Comparison of ENCODE assay signal across 16 mouse cellular contexts in genomic region chr5:144529123-144529522, GRCm38 (mm10). TPM values are rescaled to one million over a fixed set of nuclear protein-coding genes. Genes with fewer than 3 reads are reported as not detected.
"Had no signal": no experiment of that assay in that cellular context is flagged by ENCODE, and none has a peak within 500 bp of the region (broad histone marks: within the 10 kb centered on the region; RNA-seq: fewer than 3 reads in every experiment).

No protein-coding gene starts in this region.

- H3K4me3 ChIP-seq: limb, embryonic 12.5 days; midbrain, embryonic 13.5 days; neural tube, embryonic 12.5 days; stomach, embryonic 15.5 days had no signal

- H3K4me2 ChIP-seq: limb, embryonic 12.5 days; midbrain, embryonic 13.5 days; neural tube, embryonic 12.5 days; stomach, embryonic 15.5 days had no signal

- H3K27me3 ChIP-seq: limb, embryonic 12.5 days; midbrain, embryonic 13.5 days; neural tube, embryonic 12.5 days; stomach, embryonic 15.5 days had no signal

- DNase-seq: kidney, adult 8-10 months; kidney, postnatal 36 days; liver; lung, postnatal 36 days; retina, postnatal 1 day; thymus, adult 18-20 months; thymus, postnatal 25 days had no signal

- H3K9ac ChIP-seq: limb, embryonic 12.5 days; midbrain, embryonic 13.5 days; neural tube, embryonic 12.5 days; stomach, embryonic 15.5 days had no signal

- H3K36me3 ChIP-seq: limb, embryonic 12.5 days; midbrain, embryonic 13.5 days; neural tube, embryonic 12.5 days; stomach, embryonic 15.5 days had no signal

- H3K4me1 ChIP-seq: limb, embryonic 12.5 days; neural tube, embryonic 12.5 days; stomach, embryonic 15.5 days had no signal

- H3K27ac ChIP-seq: kidney, postnatal 0 days; limb, embryonic 12.5 days; midbrain, embryonic 13.5 days; neural tube, embryonic 12.5 days; stomach, embryonic 15.5 days had no signal

- H3K9me3 ChIP-seq: midbrain, embryonic 13.5 days; neural tube, embryonic 12.5 days had no signal

- ATAC-seq: intestine, embryonic 16.5 days; midbrain, embryonic 13.5 days had no signal

RNA-seq across cellular contexts. Expression of gene Nptx2, which starts 16.6 kb away (rescaled TPM):
- total RNA-seq: megakaryocyte progenitor cell, adult 5-6 weeks; monocyte, adult 5-6 weeks; neutrophil, adult 5-6 weeks had no signal
